In the genomic region with DNA sequence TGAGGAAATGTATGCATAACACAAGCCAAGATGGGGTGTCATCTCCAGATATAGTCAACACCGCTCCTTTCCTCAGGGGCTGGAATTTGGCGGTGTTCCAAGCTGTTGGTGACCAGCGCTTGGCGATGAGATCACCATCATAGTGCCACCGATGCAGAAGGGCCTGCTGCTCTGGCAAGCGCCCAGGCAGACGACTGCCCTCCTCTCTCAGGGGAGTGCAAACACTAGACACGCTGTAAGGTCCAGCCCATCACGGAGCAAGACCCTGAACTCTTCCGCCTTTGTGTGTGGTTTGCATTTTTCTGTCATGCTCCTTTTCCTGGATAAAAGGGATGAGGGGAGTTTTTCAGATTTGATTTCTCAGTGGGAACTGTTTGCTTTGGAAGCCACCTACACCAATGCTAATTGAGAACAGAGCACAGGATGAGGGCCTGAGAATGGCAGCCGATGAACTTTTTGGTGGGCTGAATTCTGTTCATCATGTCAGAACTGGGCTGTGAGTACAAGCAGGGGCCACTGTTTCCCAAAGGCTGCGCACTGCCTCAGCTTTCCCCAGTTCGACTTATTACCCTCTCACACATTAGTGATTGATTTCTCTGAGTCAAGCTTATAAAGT, we compare ENCODE assay signal across 8 mouse cellular contexts.
DNase-seq lines count a peak whose midpoint lies in the region; ATAC-seq lines count a peak whose summit lies in the region.

No protein-coding gene starts in this region.

- H3K27ac ChIP-seq in forebrain, embryonic 11.5 days (ENCODE audit: low read depth, low read length), result no peak overlapping the region
- peak overlapping the region; percentile 60 for H3K27ac ChIP-seq in intestine, embryonic 14.5 days (ENCODE audit: low read depth)
- H3K27ac ChIP-seq in limb, embryonic 12.5 days, result peak overlapping the region; percentile 96
- no peak overlapping the region for H3K27ac ChIP-seq in neural tube, embryonic 12.5 days

- H3K9ac ChIP-seq in forebrain, embryonic 11.5 days (ENCODE audit: low read length), result peak overlapping the region; percentile 90; the same call in 1 of the 2 replicates
- H3K9ac ChIP-seq in intestine, embryonic 14.5 days (ENCODE audit: low read length), result no peak overlapping the region
- H3K9ac ChIP-seq in limb, embryonic 12.5 days (replicated peaks), result peak overlapping the region; percentile 81
- 0 out of 2 replicates have a peak overlapping the region, but pooled peaks have one; percentile 72 for H3K9ac ChIP-seq in neural tube, embryonic 12.5 days

- H3K9me3 ChIP-seq in forebrain, embryonic 11.5 days (ENCODE audit: control insufficient read depth, low read length), result peaks cover 4% of the 10 kb centered on the region; the same call in 1 of the 2 replicates
- H3K9me3 ChIP-seq in intestine, embryonic 14.5 days (ENCODE audit: control insufficient read depth, low read length), result 0 out of 2 replicates have a peak, but pooled peaks cover 8% of the 10 kb centered on the region
- peaks cover 12% of the 10 kb centered on the region for H3K9me3 ChIP-seq in limb, embryonic 12.5 days
- H3K9me3 ChIP-seq in neural tube, embryonic 12.5 days, result peaks cover 7% of the 10 kb centered on the region; the same call in 1 of the 2 replicates

- peak overlapping the region; percentile 76 for H3K4me2 ChIP-seq in forebrain, embryonic 11.5 days (ENCODE audit: low read depth, low read length, severe bottlenecking)
- H3K4me2 ChIP-seq in intestine, embryonic 14.5 days (ENCODE audit: low read length), result peak overlapping the region; percentile 40
- peak overlapping the region; percentile 68 for H3K4me2 ChIP-seq in limb, embryonic 12.5 days
- H3K4me2 ChIP-seq in neural tube, embryonic 12.5 days (replicated peaks), result peak overlapping the region; percentile 75

- 17% methylated on average over 13 of the region's 13 CpGs for WGBS in forebrain, embryonic 11.5 days
- 11% methylated on average over 13 of the region's 13 CpGs for WGBS in intestine, embryonic 14.5 days
- WGBS in limb, embryonic 12.5 days, result 32% methylated on average over 13 of the region's 13 CpGs
- 21% methylated on average over 13 of the region's 13 CpGs for WGBS in neural tube, embryonic 12.5 days

- ATAC-seq in forebrain, embryonic 11.5 days (replicated peaks; ENCODE audit: low FRiP score), result peak; percentile 73
- ATAC-seq in intestine, embryonic 14.5 days (replicated peaks; ENCODE audit: low FRiP score, low TSS enrichment, low read depth), result 0 out of 2 replicates have a peak, but pooled peaks have one; percentile 56
- ATAC-seq in limb, embryonic 12.5 days (ENCODE audit: insufficient number of reproducible peaks, insufficient read depth, low FRiP score, low TSS enrichment, low read depth), result peak; percentile 48
- ATAC-seq in neural tube, embryonic 12.5 days (ENCODE audit: low FRiP score, low read depth), result peak; percentile 66

- H3K4me3 ChIP-seq in forebrain, embryonic 11.5 days (ENCODE audit: low read depth, low read length), result peak overlapping the region; percentile 49
- H3K4me3 ChIP-seq in intestine, embryonic 14.5 days (ENCODE audit: low read depth, low read length), result peak overlapping the region; percentile 23
- peak overlapping the region; percentile 60 for H3K4me3 ChIP-seq in limb, embryonic 12.5 days (replicated peaks)
- H3K4me3 ChIP-seq in neural tube, embryonic 12.5 days, result peak overlapping the region; percentile 57

- H3K4me1 ChIP-seq in forebrain, embryonic 11.5 days (replicated peaks; ENCODE audit: control insufficient read depth, insufficient read depth, low read length), result no peaks in the 10 kb centered on the region; the same call in 1 of the 2 replicates
- H3K4me1 ChIP-seq in intestine, embryonic 14.5 days (replicated peaks; ENCODE audit: control insufficient read depth, insufficient read depth, low read length), result peaks cover 49% of the 10 kb centered on the region
- peaks cover 62% of the 10 kb centered on the region for H3K4me1 ChIP-seq in limb, embryonic 12.5 days (replicated peaks)
- peaks cover 28% of the 10 kb centered on the region for H3K4me1 ChIP-seq in neural tube, embryonic 12.5 days

- no peaks in the 10 kb centered on the region for H3K27me3 ChIP-seq in forebrain, embryonic 11.5 days (ENCODE audit: control insufficient read depth, insufficient read depth, low read length)
- no peaks in the 10 kb centered on the region for H3K27me3 ChIP-seq in intestine, embryonic 14.5 days (replicated peaks; ENCODE audit: control insufficient read depth, insufficient read depth, low read length)
- H3K27me3 ChIP-seq in limb, embryonic 12.5 days, result no peaks in the 10 kb centered on the region
- no peaks in the 10 kb centered on the region for H3K27me3 ChIP-seq in neural tube, embryonic 12.5 days (replicated peaks)

- DNase-seq in MN1 (ENCODE audit: low spot score), result peak; percentile 88
- peak; percentile 60 to 75 for DNase-seq in adrenal gland, postnatal 36 days
- DNase-seq in forebrain, embryonic 11.5 days (ENCODE audit: low spot score), result peak; percentile 69
- no peak for DNase-seq in intestine, embryonic 14.5 days (ENCODE audit: low spot score)
- DNase-seq in thymus, adult 18-20 months, result no peak
- no peak for DNase-seq in c-Kit-positive CD71-positive TER-119-positive erythroid progenitor cells, embryonic 14.5 days (ENCODE audit: low spot score)

- no peaks in the 10 kb centered on the region for H3K36me3 ChIP-seq in forebrain, embryonic 11.5 days (ENCODE audit: control insufficient read depth, insufficient read depth, low read length)
- peaks cover 6% of the 10 kb centered on the region; the same call in 1 of the 2 replicates for H3K36me3 ChIP-seq in intestine, embryonic 14.5 days (ENCODE audit: control insufficient read depth, insufficient read depth, low read length)
- H3K36me3 ChIP-seq in limb, embryonic 12.5 days, result peaks cover 7% of the 10 kb centered on the region; the same call in 1 of the 2 replicates
- H3K36me3 ChIP-seq in neural tube, embryonic 12.5 days, result no peaks in the 10 kb centered on the region

Comparison
In these comparisons a context has a peak if more than half of its experiments do, and no peak if none do; other contexts are left out.
1. DNase-seq: peak in MN1 (single experiment), adrenal gland, postnatal 36 days (2 of 2) and forebrain, embryonic 11.5 days (single experiment); none in intestine, embryonic 14.5 days (single experiment), thymus, adult 18-20 months (0 of 2) and c-Kit-positive CD71-positive TER-119-positive erythroid progenitor cells, embryonic 14.5 days (single experiment).
2. H3K27ac ChIP-seq: peak in intestine, embryonic 14.5 days (single experiment) and limb, embryonic 12.5 days (single experiment); none in forebrain, embryonic 11.5 days (single experiment) and neural tube, embryonic 12.5 days (single experiment).
3. Peak in every context shown above with its lines, with median percentiles within 50 percentile points of each other: ATAC-seq, H3K4me2 ChIP-seq and H3K4me3 ChIP-seq.